Mouse (Mus musculus) erythroblast, embryonic 14.5 days (primary cell): Measurements from ENCODE around the gene Tnfaip8l3.

Source experiments
- GATA1 ChIP-seq: IDR thresholded peaks from 2 replicates; pipeline ENCODE4 v1.6.1; 2012; ENCODE audit warnings: low read length, inconsistent platforms, mixed read lengths
- TAL1 ChIP-seq: IDR thresholded peaks from 3 replicates; pipeline ENCODE4 v1.6.1; 2012; ENCODE audit warnings: low read length, inconsistent platforms, mixed read lengths

DNA sequence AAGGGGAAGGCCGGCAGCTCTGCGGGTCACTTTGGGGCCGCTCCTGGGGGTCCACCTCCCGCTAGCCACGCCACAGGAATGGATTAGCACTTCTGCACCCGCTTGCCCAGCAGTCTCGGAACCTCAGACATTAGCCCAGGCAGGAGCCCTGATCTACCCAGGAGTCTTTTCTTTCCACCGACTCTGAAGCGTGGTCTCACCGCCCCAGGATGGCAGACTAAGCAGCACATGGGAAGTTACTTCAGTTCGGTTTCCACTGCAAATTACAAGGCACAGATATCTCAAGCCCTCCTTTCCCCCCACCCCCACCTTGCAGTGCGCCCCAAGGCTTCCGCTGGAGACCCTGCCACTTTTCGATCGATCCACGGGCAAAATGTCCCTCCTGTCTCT is 551 bp downstream of the Tnfaip8l3 start:
- TF ChIP-seq GATA1 (no peak), TAL1 (no peak)
